Mouse (Mus musculus) cerebellum, adult 8-10 months (tissue): ENCODE data around the gene Myo1b.
"Not testable (repeated sequence)": the region's sequence is repeated elsewhere in the genome, so short reads cannot be mapped to it uniquely, and the experiment has no call there.

Experiments
- DNase-seq: peaks from one replicate; pipeline ENCODE4 v3.0.0; 2022

Myo1b gene

GRCm38 (mm10) chr1:51894721-51895120 lies 21.1 kb downstream of the Myo1b start:
- no peak for DNase-seq

GRCm38 (mm10) chr1:51893521-51894355 lies 22.1 kb downstream of the Myo1b start:
- no peak for DNase-seq

- no peak for DNase-seq
Measured at GRCm38 (mm10) chr1:51892005-51892404, 23.9 kb downstream of the Myo1b start.

DNA sequence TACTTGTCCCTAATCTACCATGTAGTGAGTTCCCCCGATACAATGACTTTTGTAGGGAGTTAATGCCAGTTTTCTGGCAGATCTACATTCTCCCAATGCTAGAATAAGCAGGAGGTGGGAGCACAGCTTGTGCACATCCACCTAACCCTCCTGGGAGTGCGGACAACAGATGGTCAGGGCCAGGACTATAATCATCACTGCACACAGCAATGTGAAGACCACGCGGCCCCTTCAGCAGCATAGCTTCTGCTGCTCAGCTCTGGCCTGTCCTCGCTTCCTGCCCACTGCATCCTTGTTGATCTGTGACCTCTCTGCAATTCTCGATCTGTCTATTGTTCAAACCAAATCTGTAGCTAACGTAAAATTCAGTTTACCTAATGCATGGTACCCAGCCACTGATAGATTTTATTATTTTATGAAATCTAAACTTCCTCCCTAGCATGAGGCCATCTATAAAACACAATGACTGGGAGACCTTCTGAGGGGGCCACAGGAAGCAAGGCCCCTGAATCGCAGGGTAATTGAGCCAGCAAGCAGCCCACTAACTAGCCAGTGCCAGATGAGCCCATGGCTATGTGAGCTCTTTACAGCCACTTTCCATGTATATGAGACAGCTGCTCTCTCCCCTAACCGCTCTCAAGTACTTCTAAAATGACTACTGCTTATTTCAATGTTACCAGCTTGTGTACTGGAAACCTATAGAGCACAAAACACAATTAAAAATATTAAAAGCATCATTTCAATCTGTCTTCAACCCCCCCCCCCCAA lies 27.6 kb downstream of the Myo1b start:
- no peak for DNase-seq

GRCm38 (mm10) chr1:51885356-51885983 lies 30.4 kb downstream of the Myo1b start:
- no peak for DNase-seq

GRCm38 (mm10) chr1:51883211-51883610 lies 32.7 kb downstream of the Myo1b start:
- no peak for DNase-seq

GRCm38 (mm10) chr1:51882752-51883151 lies 33.1 kb downstream of the Myo1b start:
- no peak for DNase-seq

- DNase-seq: no peak
Measured at GRCm38 (mm10) chr1:51879927-51880814, 35.7 kb downstream of the Myo1b start.

DNA sequence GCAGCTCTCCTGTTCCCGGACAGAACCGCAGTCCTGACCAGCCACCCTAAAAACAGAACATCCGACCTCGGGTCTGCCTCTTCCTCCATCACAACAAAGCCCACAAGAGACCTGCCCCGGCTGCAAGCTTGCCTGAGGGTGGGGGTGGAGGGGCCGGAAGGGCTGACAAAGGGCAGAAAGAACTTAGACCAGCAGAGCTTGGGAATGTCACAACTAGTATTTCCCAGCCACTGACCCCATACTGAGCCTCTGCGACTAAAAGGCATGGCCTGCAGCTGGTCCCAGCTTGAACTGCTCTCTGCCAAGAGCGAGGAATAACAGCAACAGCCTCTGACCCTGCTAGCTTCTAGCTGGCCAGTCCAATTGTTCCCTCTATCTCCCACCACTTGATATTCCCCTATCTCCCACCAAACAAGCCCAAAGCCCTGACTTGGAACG lies 36.5 kb downstream of the Myo1b start:
- DNase-seq: no peak

- DNase-seq: no peak
Measured at GRCm38 (mm10) chr1:51875462-51876225, 40.2 kb downstream of the Myo1b start.

DNA sequence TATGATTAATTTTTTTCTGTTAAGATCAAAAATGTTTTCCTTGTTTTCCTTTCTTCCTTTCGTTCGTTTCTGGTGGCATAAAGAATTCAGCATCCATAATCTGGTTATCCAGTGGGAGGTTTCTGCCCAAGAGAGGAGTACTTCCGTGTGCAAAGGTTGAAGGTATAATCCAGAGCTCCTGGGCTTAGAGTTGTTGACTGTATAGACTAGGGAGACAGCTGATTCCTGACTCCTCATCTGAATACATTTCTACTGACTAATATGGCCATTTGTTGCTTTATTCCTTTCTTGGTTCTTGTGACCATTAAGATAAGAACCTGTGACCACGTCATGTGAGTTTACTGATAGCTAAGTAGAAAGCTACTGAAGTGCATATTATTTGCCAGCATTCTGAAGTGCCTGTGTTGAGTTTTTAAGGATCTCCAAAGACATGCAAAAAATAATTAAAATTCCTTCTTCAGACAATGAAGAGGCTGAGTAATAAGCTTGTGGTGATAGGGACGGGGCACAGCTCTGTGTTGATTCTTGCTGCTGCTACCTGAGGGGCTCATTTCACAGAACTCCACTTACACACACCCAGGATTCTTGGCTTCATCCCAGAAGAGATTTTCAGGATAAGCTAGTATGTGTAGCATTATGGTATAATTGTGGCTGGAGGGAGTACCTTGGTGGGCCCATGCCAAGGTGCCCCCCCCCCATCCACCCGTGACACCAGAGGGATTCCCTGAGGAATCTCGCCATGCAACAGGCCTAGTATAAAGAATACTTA lies 43.2 kb downstream of the Myo1b start:
- DNase-seq: no peak

DNA sequence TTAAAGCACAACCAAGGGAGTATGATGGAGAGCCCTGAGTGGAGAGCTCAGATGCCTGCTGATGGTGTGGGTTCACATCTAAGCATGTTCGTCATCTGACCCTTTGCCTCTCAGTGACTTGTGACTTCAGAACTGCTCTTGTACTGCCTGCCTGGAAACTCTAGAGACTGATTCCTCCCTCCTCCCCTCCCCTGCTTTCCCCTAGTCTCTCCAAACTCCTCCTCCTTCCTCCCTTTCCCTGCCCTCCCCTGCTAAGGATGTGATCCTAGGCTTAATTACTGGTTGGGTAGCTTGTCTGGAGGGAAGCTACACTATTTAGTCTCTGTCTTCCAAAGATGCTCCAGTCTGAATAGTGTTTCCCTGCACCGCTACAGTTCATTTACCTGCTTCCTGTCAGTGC lies 44.6 kb downstream of the Myo1b start:
- not testable (repeated sequence) for DNase-seq

DNA sequence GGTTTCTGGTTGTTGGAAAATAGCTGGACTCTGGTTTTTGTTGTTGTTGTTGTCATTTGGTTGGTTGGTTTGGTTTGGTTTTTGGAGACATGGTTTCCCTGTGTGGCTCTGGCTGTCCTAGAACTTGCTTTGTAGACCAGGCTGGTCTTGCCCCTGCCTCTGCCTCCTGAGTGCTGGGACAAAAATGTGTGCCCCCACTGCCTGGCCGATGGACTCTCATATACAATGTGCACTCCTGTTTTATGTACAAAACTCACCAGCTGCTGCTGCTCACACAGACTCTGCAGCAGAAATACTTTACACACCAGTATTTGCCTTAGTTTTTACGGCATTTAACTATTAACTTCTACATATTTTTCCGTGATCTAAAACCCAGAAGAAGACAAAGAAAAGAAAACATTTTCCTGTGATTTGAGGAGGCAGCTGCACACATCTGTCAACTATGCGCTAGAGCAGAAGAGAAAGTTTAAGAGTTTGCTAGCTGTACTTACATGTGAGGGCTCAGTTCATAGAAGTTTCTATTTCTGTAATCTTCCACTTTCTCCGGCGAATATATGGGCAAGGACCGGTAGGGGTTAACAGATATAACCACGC lies 52.9 kb downstream of the Myo1b start:
- no peak for DNase-seq

DNA sequence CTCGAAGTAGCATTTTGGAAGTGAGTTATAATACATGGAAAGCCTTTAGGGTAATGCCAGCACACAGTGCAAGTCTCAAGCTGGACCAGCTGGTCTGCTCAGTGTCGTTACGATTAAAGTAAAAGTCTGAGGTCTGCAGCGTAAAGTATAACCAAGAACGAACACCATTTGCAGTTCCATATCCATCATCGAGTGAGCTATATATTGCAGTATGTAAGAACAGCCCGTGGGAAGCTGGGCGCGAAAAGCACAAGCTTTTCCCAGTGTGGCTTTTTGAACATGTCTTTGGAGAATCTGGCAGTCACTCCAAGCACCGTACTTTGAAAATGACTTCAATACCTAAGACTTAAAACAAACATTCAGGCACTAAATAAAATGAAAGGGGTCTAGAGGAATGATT lies 55.0 kb downstream of the Myo1b start:
- no peak for DNase-seq

DNA sequence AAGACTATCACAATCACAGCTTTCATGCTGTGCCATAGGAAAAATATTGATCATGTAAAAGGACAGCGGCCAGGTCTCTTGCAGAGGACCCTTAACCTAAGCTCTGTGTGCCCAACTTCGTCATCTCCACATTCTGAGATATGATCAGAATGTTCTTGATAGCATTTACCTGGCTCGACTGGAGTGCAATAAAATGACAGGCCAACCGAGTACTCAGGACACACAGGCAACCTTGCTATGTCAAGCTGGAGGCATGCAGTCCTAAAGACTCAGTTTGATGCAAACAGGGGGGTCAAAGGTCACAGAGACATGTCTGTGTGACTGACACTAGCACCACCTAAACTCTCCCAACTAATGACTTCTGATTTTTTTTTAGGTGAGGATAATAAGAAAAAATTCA lies 58.9 kb downstream of the Myo1b start:
- no peak for DNase-seq

DNA sequence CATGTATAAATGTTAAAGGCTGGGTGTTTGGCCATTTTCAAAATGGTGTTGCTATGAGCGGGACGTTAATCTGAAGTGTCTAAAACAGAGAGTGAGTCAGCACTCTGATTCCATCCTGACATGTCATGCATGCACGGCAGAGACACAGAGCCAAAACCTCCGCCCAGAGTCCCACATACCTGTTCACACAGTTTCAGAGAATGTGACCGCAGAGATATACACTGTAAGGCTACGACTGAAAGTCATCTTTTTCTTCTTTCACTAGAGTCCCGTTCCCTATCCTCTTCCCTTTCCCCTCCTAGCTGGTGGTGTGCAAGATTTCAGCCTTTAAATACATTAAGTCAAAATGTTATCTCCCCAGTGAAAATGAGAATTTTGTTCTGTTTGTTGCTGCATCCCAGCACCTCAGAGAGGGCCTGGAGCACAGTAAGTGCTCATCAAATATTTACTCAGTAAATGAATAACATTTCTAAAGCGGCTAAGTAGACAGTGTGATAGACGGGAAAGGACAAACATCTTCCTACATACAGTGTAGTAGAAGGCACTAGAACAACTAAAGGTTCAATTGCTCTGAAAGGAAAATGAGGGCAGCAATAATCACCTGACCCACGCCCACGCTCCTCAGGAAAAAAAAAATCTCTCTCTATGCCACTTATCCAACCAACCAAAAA lies 59.5 kb downstream of the Myo1b start:
- DNase-seq: no peak

DNA sequence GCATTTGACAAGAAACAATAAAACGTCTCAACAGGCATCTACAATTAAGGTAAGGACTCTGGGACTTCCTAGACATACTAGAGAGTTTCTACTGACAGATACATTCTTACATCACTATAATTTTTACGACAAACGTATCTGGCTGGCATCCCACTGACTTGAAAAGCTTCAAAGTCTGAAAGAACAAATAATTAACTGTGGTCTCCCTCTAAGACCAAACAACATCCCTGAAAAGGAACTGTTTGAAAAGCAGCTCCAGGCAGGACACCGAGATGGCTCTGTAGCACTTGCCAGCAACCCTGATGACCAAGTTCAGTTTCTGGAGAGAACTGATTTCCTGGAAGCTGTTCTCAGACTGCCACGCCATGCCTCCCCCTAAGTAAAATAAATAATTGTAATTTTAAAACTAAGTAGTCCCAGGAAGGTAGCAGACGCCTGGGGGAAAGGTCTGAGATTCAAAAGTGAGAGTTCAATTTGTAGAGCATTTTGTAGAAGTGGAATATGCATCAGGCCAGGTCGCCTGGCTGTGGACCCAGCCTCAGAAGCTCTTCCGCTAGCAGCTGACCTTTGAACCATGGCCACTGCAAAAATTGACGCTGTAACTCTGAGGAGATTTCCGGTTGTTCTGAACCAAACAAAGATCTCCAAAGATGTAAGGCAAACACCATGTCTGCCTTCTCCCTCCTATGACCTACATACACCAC lies 60.2 kb downstream of the Myo1b start:
- DNase-seq: no peak

- DNase-seq: no peak
Measured at GRCm38 (mm10) chr1:51852314-51852713, 63.6 kb downstream of the Myo1b start.

GRCm38 (mm10) chr1:51849570-51850211 lies 66.2 kb downstream of the Myo1b start:
- no peak for DNase-seq
